Mouse (Mus musculus) cerebellum, postnatal 25 days (tissue): ENCODE results near the gene Dlg5.

ENCODE experiments used
- DNase-seq, 2 experiments: peaks; one replicate each; pipeline ENCODE4 v3.0.0; 2021; ENCODE audit warnings: mixed read lengths in 2 of 2

Dlg5 gene

GRCm38 (mm10) chr14:24245177-24246081 is at the start of gene Dlg5:
Gene Dlg5 (minus strand): TSS chr14:24245920.
- DNase-seq: peak; percentile 79 to 80

- DNase-seq: no peak
Measured at GRCm38 (mm10) chr14:24293631-24294030, 47.9 kb upstream of the Dlg5 start.

GRCm38 (mm10) chr14:24292914-24293313 is 47.2 kb upstream of the Dlg5 start, which contains the start of gene E330034G19Rik:
Gene E330034G19Rik (plus strand): TSS chr14:24293214.
- DNase-seq: no peak

GRCm38 (mm10) chr14:24290726-24291125 is 45.0 kb upstream of the Dlg5 start:
- DNase-seq: no peak

GRCm38 (mm10) chr14:24286136-24286535 is 40.4 kb upstream of the Dlg5 start:
- peak in 1 of 2 experiments; percentile 0 for DNase-seq

GRCm38 (mm10) chr14:24282276-24282675 is 36.6 kb upstream of the Dlg5 start:
- peak in 1 of 2 experiments; percentile 0 for DNase-seq

GRCm38 (mm10) chr14:24281278-24281677 is 35.6 kb upstream of the Dlg5 start:
- peak in 1 of 2 experiments; percentile 12 for DNase-seq

GRCm38 (mm10) chr14:24275534-24275933 is 29.8 kb upstream of the Dlg5 start:
- DNase-seq: no peak

GRCm38 (mm10) chr14:24273575-24273974 is 27.9 kb upstream of the Dlg5 start:
- DNase-seq: peak in 1 of 2 experiments; percentile 27

GRCm38 (mm10) chr14:24269571-24269970 is 23.9 kb upstream of the Dlg5 start:
- peak in 1 of 2 experiments; percentile 11 for DNase-seq

- no peak for DNase-seq
Measured at GRCm38 (mm10) chr14:24262915-24263314, 17.2 kb upstream of the Dlg5 start.

GRCm38 (mm10) chr14:24262382-24262781 is 16.7 kb upstream of the Dlg5 start:
- no peak for DNase-seq

- DNase-seq: no peak
Measured at GRCm38 (mm10) chr14:24260391-24260790, 14.7 kb upstream of the Dlg5 start.

GRCm38 (mm10) chr14:24255956-24256355 is 10.2 kb upstream of the Dlg5 start:
- DNase-seq: no peak

- DNase-seq: no peak
Measured at GRCm38 (mm10) chr14:24253611-24254202, 8.0 kb upstream of the Dlg5 start.

- DNase-seq: no peak
Measured at GRCm38 (mm10) chr14:24251326-24251725, 5.6 kb upstream of the Dlg5 start.

GRCm38 (mm10) chr14:24249926-24250325 is 4.2 kb upstream of the Dlg5 start:
- no peak for DNase-seq

- DNase-seq: peak; percentile 22 to 34
Measured at GRCm38 (mm10) chr14:24244330-24245176, 1.2 kb downstream of the Dlg5 start.

GRCm38 (mm10) chr14:24242016-24242415 is 3.7 kb downstream of the Dlg5 start:
- DNase-seq: no peak

- no peak for DNase-seq
Measured at GRCm38 (mm10) chr14:24240831-24241230, 4.9 kb downstream of the Dlg5 start.

- DNase-seq: peak in 1 of 2 experiments; percentile 35
Measured at GRCm38 (mm10) chr14:24239651-24240050, 6.1 kb downstream of the Dlg5 start.

GRCm38 (mm10) chr14:24235954-24236353 is 9.8 kb downstream of the Dlg5 start:
- no peak for DNase-seq

GRCm38 (mm10) chr14:24234411-24234810 is 11.3 kb downstream of the Dlg5 start:
- peak in 1 of 2 experiments; percentile 17 for DNase-seq
